Mouse (Mus musculus) regulatory T cell (primary cell): ENCODE data around the gene Vps16.

Experiments used
- in situ Hi-C: fragments of 300-600 bp; cut with MboI, MseI; formaldehyde crosslinking; loops from one replicate; pipeline ENCODE4 v1.15.1; 2025; ENCODE audit warnings: high pct_unique_total_duplicates

Gene Vps16

DNA sequence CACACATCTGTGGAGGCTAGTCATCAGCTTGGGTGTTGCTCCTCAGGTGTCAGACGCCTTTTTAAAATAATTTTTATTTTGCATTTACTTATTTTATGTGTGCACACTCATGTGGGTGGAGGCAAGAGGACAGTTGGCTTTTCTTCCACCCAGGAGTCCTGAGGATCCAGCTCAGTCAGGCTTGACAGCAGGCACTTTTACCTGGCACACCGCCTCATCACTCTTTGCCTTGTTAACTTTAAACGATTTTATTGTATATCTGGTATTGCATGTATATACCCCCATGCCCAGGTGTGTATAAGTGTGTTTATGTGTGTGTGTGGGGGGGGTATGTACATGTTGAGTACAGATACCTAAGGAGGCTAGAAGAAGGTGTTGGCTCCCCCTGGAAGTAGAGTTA is 33.7 kb downstream of the Vps16 start:
- in situ Hi-C loops: no loop called here

DNA sequence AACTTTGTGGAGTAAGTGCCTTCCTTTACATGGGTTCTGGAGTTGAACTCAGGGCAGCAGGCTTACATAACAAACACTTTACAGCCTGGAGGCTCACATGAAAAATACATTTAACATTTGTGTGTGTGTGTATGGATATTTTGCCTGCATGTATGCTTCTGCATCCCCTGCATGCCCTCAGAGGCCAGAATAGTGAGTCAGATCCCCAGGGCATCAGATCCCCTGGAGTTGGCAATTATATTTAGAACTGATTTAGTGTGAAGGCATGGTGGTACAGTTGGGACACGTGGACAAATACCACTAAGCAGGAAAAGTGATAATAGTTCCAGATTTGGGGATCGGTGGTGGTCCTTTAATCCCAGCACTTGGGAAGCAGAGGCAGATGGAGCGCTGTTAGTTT is 35.4 kb downstream of the Vps16 start:
- in situ Hi-C loops: no loop called here

DNA sequence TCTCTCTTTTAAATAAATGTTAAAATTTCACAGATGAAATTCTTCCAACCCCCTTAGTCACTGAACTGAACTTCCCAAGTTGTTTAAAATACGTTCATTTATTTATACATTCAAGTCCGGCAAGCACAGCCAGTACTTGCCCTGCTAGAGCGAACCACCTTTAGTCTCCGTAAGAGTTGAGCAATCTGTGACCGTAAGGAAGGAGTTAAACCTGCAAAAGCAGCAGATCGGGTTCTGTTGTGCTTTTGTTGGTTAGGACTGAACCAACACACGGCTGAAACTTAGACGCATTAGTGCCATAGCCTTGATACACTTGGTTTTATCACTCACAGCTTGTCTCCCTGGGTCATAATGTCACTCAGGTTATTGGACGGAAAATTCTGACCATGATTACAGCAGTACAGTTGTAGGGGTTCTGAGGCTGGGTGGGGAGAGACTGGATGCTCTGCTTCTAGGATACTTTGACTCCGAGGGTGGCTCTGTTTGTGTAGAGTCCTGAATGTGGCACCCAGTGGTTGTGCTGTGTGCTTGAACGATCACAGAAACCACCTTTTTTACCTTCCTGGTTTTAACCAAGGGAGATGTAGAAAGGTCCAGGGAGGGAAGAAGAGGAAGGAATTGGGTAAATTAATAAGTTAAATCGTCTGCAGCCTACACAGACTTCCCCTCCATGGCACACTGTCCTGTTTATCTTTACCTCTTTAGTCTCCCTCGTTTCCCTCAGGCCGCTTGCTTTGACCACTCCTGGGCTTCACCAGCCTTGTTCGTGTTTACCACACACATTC is 37.3 kb downstream of the Vps16 start:
- in situ Hi-C loops: no loop called here

GRCm38 (mm10) chr2:130466438-130466837 is 42.3 kb downstream of the Vps16 start:
- in situ Hi-C loops: no loop called here

DNA sequence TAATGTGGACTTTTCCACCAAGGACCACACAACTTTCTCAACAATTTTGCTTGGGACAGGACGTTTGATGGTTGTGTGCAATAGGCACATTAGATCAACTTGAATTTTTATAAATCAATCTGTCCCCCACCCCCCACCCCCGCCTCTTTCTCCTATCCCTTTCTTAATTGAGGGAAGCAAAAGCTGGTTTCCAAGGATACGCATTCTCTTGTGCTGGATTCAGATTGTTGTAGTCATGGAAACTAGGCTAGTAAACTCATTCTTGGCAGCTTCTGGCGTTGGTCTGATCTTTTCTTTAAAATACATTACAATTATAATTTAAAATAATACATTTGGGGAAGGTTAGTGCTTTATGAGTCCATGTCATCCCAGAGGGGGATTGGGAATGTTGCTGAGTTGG is 45.2 kb downstream of the Vps16 start:
- in situ Hi-C loops: no loop called here

GRCm38 (mm10) chr2:130469935-130470334 is 45.8 kb downstream of the Vps16 start:
- in situ Hi-C loops: no loop called here

- in situ Hi-C loops: no loop called here
These were observed 48.9 kb downstream of the Vps16 start for GRCm38 (mm10) chr2:130472908-130473510.

- in situ Hi-C loops: no loop called here
These were observed 51.6 kb downstream of the Vps16 start for GRCm38 (mm10) chr2:130475764-130476163.

DNA sequence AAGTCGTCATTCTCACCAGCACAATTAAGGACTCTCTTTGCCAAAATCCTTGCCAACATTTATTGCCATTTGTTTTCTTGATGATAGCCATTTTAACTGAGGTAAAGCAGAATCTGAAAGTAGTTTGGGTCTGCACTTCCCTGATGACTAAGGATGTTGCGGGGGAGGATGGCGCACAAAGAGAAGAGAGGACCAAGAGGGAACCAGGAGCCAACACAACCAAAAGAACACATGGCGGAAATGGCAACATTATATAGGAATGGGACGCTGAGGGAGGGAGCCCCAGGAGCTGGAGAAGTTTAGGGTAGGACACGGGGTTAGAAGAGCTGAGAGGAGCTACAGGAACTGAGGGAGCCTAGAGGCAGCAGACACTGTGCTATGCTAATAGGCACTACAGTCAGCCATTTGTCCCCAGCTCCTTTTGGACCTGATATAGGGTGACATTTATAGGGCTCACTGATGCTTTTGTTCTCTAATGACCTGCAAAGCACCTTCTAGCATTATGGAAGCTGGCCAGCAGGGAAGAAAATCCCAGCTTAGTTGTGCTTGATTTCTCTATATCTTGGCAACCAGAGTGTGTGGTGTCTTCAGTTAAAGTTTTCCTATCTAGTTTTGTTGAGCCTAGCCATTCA is 52.6 kb downstream of the Vps16 start:
- in situ Hi-C loops: no loop called here

- in situ Hi-C loops: no loop called here
These were observed 58.0 kb downstream of the Vps16 start for GRCm38 (mm10) chr2:130482177-130482576.

DNA sequence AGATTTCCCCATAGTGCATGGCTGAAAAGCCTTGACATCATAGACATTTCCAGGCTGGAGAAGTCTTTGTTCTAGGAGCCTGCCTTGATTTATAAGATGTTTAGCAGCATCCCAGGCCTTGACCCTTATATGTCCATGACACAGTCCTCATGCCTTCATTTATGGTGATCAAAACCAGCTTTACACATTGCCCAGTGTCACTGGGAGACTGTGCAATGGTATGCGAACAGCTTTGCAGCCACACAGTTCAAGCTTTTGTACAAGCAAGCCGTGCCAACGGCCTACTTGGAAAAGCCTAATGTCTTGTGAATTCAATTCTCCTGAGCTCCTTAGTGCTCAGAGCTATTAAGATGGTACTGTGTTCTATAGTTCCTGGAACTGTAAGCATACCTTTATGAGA is 58.6 kb downstream of the Vps16 start:
- in situ Hi-C loops: no loop called here

DNA sequence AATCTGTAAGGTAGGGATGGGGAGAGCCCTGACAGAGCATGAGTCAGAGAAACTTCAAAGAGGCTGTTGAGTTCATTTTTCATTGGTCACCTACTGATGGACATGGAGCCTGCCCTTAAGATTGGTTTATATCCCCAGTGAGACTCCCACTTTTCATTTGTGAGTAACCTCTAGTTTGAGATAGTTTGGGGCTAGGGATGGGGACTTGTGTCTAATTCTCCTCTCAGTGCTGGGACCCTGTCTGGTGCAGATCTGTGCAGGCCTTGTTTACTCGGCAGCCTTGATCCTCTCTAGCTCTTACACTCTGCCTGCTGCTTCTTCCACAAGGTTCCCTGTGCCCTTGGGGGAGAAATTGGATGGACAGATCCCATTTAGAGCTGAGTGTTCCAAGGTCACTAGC is 60.1 kb downstream of the Vps16 start:
- in situ Hi-C loops: no loop called here

GRCm38 (mm10) chr2:130488002-130488401 is 63.9 kb downstream of the Vps16 start:
- in situ Hi-C loops: no loop called here

- in situ Hi-C loops: no loop called here
These were observed 64.5 kb downstream of the Vps16 start for GRCm38 (mm10) chr2:130488600-130488999.

- in situ Hi-C loops: no loop called here
These were observed 67.0 kb downstream of the Vps16 start for GRCm38 (mm10) chr2:130491162-130491561.

DNA sequence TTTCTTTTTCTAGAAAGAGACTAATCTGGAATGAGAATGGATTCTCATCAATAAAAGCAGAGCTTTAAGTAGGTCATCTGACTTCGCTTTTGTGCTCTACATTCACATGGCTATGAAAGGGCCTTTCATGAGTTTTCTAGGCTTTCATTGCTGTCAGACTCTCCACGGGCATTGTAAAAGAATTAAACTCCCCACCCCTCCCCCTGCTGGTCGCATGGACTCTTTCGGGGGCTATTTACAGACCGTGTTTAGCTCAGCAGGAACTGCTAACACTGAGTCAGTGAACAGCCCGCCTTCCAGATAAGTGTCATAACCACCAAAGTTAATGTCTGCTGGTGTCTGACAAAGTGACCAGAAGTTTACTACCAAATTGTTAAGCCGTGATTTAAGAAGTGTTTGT is 67.4 kb downstream of the Vps16 start:
- in situ Hi-C loops: no loop called here
